ENCODE assay signal across 17 mouse cellular contexts in genomic region chr11:97855473-97855872, GRCm38 (mm10). TPM values are rescaled to one million over a fixed set of nuclear protein-coding genes. Genes with fewer than 3 reads are reported as not detected.
"Had no signal": no experiment of that assay in that cellular context is flagged by ENCODE, and none has a peak within 500 bp of the region (broad histone marks: within the 10 kb centered on the region; RNA-seq: fewer than 3 reads in every experiment).

No protein-coding gene starts in this region.

- H3K27ac ChIP-seq: liver, embryonic 15.5 days; lung, embryonic 15.5 days; macrophage; midbrain, embryonic 10.5 days; midbrain, embryonic 13.5 days; midbrain, embryonic 15.5 days; neural tube, embryonic 12.5 days had no signal

- H3K4me1 ChIP-seq: lung, embryonic 15.5 days; midbrain, embryonic 10.5 days; midbrain, embryonic 13.5 days; midbrain, embryonic 15.5 days; neural tube, embryonic 12.5 days had no signal

- H3K4me2 ChIP-seq: liver, embryonic 15.5 days; lung, embryonic 15.5 days; midbrain, embryonic 13.5 days; midbrain, embryonic 15.5 days; neural tube, embryonic 12.5 days had no signal

- H3K36me3 ChIP-seq: liver, embryonic 15.5 days; lung, embryonic 15.5 days; midbrain, embryonic 10.5 days; midbrain, embryonic 13.5 days; midbrain, embryonic 15.5 days; neural tube, embryonic 12.5 days had no signal

- H3K27me3 ChIP-seq: liver, embryonic 15.5 days; lung, embryonic 15.5 days; midbrain, embryonic 13.5 days; midbrain, embryonic 15.5 days; neural tube, embryonic 12.5 days had no signal

- ATAC-seq: liver, postnatal 0 days; lung, postnatal 0 days; midbrain, embryonic 13.5 days; midbrain, embryonic 15.5 days had no signal

- H3K9ac ChIP-seq: liver, embryonic 15.5 days; liver, postnatal 0 days; lung, embryonic 15.5 days; midbrain, embryonic 13.5 days; midbrain, embryonic 15.5 days; neural tube, embryonic 12.5 days had no signal

- H3K9me3 ChIP-seq: liver, embryonic 15.5 days; lung, embryonic 15.5 days; midbrain, embryonic 10.5 days; midbrain, embryonic 13.5 days; midbrain, embryonic 15.5 days; neural tube, embryonic 12.5 days had no signal

- H3K4me3 ChIP-seq: liver, embryonic 15.5 days; lung, embryonic 15.5 days; midbrain, embryonic 10.5 days; midbrain, embryonic 13.5 days; midbrain, embryonic 15.5 days; neural tube, embryonic 12.5 days had no signal

- DNase-seq: liver, postnatal 0 days; lung, adult 2 months; lung, postnatal 14 days; lung, postnatal 36 days; right cerebral cortex, postnatal 14 days; thymus, adult 2 months; thymus, postnatal 25 days; thymus, postnatal 4 days had no signal

RNA-seq across cellular contexts. Expression of gene B230217C12Rik, which starts 14.9 kb away (rescaled TPM):
- total RNA-seq: monocyte, adult 5-6 weeks had no signal
